Mouse (Mus musculus): Measurements from ENCODE around the gene Rap2b.

Gene Rap2b

GRCm38 (mm10) chr3:61386368-61386767 lies 24.9 kb downstream of the Rap2b start:
- no peak for DNase-seq (ENCODE audit: low read depth)

DNA sequence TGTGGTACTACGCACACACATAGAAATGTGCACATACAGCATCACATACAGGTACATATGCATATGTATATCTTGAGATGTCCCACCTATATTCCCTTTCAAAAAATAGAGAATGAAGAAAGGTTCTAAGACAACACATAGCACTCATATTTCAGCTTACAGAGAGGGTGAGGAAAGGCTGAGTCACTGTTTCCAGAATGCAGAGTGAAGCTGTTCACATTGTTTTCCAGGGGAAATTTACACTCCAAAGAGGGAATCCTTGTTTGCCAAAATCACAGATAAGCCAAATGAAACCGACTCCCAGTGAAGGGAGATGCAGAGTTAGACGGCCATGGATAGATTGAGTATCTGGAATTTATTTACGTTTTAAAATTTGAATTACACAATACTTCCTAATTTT lies 30.1 kb downstream of the Rap2b start:
- DNase-seq (ENCODE audit: low read depth), result no peak

DNA sequence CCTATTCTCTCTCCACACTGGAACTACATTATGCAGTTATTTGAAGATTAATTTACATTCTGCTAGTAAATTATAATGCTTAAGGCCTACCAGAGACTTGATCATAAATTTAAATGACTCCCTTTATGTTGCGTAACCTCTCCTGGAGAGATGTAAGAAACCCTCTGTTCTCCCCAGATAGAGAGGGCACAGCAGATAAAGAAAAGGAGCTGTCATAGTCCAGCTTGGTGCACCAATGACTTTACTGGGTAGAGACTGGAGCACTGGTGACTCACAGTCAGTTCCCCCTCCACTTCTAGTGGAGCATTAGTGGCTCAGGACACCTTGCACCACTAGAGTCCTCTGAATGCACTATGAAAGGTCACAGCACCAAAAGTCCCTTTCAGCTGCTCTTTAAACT lies 31.4 kb downstream of the Rap2b start:
- DNase-seq (ENCODE audit: low read depth), result peak; percentile 30

GRCm38 (mm10) chr3:61393520-61393919 lies 32.1 kb downstream of the Rap2b start:
- no peak for DNase-seq (ENCODE audit: low read depth)

DNA sequence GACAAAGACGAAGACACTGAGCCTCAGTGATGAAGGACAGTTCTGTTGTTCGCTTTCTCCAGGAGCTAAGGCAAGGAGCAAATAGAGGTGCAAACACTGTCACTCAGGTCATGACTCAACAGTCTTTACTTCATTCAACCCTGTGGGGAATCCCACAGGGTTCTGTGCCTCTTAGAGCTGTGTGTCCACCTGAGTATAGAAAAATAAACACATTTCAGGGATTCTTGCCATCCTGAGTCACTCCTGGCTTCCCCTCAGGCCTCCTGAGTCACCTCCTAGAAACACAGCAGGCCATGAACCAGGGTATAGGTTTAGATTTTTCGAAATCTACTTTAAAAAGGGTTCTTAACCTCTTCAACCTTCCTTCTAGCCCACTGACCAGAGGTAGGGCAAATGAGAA lies 33.9 kb downstream of the Rap2b start:
- no peak for DNase-seq (ENCODE audit: low read depth)

- DNase-seq (ENCODE audit: low read depth), result no peak
Measured at GRCm38 (mm10) chr3:61396728-61397127, 35.3 kb downstream of the Rap2b start.

DNA sequence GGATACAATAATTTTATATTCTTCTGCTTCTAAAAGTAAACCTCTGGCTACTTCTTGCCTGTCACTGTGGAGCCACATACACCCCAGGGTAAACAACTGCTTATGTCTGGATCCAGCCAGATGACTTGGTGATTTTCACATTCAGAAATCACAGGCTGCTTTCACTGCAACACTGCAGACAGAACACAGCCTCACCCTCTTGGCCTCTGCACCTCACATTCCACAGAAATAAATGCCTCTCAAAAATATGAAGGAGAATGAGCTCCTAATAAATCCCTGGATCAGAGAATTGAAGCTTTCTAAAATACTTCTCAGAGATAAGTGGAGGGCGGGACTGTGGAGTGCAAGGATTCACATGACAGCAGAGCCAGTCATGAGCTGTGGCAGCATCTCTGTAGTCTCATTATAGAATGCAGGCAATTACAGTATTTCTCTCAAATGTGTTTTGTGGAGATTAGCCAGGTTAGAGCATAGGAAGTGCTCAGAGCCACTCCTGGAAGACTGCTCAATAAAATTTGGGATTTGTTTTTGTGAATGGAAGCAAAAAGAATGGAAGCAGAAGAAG lies 39.5 kb downstream of the Rap2b start:
- DNase-seq (ENCODE audit: low read depth), result no peak

- no peak for DNase-seq (ENCODE audit: low read depth)
Measured at GRCm38 (mm10) chr3:61406921-61407320, 45.5 kb downstream of the Rap2b start.

DNA sequence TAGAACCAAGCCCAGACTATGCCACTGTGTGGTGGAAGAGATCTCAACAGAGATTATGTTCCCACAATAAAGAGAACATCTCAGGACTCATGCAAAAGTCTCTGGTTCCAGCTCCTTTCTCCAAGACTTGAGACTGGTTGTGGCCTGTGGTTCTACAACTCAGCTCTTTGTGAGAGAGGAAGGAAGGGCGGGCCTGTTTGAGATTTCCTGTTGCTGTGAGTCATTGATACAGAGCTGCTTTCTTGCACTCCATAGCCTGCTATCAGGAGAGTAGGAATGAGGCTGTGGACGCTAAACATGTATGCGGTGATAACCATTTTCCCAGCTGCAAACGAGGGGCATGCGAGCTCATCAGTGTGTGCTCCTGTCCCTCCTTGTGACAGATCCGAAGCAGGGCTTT lies 48.2 kb downstream of the Rap2b start:
- no peak for DNase-seq (ENCODE audit: low read depth)

- DNase-seq (ENCODE audit: low read depth), result no peak
Measured at GRCm38 (mm10) chr3:61415883-61416282, 54.4 kb downstream of the Rap2b start.
